Mouse (Mus musculus): ENCODE data around the gene Plekhg4.
A peak's percentile ranks its signal among the peaks of the same experiment; 100 is the strongest.

Plekhg4 gene

DNA sequence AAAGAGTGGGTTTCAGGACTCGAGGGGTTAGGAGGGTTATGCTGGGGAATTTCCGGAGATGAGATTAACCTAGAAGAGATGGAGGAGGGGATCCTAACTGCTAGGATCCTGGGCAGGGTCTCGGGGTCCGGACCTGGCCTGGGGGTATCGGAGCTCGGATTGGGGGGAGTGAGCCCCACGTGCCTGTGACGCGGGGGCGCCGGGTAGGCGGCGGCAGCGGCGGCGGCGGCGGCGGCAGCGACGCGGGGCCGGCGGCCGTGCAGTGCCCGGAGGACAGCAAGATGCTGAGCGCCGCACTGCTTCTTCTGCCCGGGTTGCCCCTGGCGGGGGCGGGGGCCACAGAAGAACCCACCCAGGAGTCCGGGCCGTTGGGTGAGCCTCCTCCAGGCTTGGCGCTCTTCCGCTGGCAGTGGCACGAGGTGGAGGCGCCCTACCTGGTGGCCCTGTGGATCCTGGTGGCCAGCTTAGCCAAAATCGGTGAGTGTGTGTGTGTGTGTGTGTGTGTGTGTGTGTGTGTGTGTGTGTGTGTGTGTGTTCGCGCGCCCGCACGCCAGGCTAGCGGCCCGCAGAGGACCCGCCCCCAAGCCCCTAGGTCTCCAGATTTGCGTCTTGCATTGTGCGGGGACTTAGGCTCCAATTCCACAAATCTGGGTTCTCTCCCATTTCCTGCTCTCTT is 23.8 kb upstream of the Plekhg4 start:
- peak; percentile 95 for DNase-seq

DNA sequence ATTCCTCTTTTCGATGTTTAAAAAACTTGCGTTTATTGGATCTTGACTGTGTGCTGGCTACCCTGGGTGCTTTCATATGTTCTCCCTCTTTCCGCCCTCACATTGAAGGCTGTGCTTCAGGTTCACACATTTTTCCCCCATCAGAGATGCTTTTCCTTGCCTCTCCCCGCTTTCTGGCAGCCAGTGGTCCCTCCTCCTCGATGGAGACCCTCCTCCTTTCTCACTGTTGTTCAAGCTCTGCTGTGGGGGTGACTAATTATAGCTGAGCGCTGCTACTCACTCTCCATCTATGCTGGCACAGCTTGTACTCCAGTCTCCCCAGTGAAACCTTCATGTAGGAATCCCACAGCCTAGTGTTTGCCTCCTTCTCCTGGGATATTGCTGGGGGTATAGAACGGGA is 22.9 kb upstream of the Plekhg4 start:
- no peak for DNase-seq

DNA sequence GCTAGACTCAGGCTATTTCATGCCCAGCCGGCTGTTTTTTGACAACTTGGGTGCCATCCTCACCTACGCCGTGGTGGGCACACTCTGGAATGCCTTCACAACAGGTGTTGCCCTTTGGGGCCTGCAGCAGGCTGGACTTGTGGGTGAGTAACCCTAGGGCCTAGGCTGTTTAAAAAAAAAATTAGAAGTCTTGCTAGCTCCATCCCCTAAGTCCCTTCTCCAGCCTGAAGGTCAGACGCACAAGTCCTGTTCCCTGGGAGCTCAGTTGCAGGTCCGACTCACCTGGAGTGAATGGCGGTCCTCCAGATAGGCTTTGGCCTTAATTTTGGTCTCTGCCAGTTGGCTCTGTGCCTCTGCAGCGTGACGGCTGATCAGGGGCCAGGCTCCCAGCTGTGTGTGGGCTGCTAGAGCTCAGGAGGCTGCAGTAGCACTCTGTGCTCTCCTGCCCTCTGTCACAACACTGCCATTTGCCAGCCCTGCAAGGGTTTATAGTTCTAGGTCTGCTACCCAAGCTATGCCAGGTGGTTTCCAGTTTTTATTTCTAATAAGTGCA is 19.4 kb upstream of the Plekhg4 start:
- DNase-seq: peak; percentile 91

DNA sequence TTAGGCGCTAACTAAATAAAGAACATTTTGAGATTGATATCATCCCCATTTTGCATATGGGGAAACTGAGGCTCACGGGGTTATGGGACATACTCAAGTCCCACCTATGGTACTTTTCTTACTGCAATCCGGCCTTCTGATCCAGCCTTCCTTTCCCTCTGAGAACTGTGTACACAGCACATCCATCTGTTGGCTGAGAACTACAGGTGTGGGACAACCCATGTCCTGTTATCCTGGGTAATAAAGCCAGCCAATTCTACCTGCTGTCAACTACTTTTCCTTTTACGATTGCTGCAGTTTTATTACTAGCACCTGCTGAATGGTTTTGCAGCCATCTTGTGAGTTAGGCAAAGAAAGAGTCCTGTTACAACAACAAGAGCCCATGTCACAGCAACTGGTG is 18.5 kb upstream of the Plekhg4 start:
- no peak for DNase-seq

DNA sequence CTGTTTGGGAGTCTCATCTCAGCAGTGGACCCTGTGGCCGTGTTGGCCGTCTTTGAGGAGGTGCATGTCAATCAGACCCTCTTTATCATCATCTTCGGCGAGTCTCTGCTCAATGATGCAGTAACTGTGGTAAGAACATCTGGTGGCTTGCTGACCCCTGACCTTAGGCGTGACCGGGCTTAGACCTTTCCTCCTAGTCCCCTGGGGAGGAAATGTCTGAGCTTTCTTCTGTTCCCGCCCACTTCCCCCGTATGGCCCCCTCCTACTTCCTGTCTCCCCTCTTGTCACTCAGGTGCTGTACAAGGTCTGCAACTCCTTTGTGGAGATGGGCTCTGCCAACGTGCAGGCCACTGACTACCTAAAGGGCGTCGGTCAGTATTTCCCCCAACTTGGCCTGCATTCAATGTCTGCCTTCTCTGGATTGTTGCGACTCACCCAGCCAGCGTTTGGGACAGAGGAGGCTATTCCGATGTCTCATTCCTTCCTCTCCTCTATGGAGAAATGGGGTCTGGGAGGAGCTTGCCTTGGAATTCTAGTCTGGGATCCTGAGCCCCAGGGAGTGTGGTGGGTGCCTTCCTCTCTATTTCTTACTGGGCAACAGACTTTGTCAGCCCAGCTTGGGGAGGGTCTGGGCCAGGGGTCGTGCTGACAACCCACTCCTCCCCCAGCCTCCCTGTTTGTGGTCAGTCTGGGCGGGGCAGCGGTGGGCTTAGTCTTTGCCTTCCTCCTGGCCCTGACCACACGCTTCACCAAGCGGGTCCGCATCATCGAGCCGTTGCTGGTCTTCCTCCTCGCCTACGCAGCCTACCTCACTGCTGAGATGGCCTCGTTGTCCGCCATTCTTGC is 17.7 kb upstream of the Plekhg4 start:
- DNase-seq: peak; percentile 98

DNA sequence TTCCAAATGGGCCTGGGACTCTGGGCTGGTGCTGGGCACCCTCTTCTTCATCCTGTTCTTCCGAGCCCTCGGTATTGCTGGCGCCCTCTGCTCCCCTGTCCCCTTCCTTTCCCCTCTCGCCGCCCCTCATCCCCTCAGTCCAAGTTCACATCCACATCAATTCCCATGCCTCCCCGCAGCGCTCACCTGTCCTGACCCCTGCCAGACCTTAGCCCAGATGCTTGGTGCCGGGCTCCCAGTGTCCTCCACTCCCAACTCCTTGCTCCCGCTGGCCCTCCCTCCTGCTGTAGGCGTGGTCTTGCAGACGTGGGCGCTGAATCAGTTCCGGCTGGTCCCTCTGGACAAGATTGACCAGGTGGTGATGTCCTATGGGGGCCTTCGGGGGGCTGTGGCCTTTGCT is 16.4 kb upstream of the Plekhg4 start:
- peak; percentile 90 for DNase-seq

DNA sequence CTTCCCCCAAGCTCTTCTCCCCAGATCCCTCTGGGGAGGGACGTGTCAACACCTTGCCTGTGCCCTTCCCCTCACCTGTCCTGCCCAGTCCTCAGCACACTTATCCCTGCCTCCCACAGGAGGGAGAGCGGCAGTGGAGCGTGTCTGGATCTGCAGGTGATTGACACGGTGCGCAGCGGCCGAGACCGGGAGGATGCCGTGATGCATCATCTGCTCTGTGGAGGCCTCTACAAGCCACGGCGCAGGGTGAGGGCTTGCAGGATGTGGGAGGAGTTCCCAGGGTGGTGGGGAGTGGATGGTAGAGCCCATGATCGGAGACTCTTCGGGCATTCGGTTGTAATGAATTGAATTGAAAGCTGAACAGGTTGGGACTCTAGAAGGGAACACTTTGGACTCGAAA is 13.9 kb upstream of the Plekhg4 start:
- DNase-seq: no peak

DNA sequence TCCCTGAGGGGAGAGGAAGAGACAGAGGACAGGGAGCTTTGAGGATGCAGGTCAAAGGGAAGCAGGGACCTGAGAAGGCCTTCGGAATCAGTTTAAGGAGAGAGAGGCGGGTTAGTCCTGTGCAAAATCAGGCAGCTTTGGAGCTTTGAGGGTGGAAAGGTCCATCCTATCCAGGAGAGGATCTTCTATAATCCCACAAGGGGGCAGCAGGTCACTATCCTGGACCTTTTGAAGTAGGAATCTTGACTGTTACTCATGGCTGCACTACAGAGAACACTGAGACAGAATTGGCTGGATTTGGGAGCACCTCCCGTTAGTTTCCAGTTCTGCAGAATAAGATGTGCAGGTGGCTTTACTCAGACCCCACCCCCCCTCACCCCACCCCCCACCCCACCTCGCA is 13.4 kb upstream of the Plekhg4 start:
- DNase-seq: no peak

DNA sequence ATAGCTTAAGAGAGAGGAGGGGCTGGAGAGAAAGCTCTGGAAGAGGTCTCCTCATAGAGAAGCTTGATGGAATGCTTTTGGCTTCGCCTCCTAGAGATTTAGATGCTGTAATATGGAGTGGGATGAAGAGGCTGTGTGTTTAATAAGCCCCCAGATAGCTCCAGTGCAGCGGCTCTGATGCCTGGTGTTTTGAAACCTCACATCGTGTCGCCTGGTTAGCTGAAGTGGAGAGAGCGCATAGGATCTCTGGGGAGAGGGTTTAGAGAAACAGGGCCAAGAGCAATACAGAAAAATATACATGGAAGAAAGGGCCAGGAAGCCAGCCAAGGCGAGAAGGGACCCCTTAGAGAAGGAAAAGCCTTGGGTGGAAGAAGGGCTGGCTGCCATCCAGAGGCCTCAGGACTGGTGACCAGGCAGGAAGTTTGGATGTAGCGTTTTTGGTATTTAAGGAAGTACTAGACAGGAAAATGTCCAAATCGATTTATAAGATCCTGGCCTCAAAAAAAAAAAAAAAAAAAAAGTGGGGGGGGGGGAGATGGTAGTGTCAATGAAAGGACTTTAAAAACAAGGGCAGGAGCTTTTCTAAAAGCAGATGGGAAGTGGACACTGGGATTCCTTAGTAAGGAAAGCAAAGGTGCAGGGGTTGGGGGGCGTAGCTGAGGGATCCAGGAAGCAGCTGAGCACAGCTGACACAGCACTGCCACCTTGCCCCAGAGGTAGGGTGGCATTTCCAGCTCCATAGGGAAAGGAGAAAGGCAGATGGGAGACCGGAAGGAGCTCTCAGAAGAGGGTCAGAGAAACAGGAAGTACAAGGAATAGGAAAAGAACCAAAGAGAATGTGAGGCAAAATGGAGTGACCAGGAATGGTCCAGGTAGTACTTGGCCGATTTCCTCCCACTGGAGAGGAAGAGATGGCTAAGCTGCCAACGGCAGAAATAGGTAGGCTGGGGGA is 11.0 kb upstream of the Plekhg4 start:
- DNase-seq: peak; percentile 97

DNA sequence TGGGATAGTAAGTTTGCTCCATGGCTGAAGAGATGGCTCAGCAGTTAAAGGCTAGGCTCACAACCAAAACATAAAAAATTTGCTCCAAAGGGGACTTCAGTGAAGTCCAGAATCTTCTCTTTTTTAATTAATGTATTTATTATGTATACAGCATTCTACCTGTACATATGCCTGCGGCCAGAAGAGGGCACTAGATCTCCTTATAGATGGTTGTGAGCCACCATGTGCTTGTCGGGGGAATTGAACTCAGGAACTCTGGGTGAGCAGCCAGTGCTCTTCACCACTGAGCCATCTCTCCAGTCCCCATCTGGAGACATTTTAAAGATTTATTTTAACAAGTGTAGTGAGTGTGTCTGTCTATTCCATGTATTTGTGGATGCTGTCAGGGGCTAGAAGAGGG is 6.0 kb upstream of the Plekhg4 start:
- no peak for DNase-seq

DNA sequence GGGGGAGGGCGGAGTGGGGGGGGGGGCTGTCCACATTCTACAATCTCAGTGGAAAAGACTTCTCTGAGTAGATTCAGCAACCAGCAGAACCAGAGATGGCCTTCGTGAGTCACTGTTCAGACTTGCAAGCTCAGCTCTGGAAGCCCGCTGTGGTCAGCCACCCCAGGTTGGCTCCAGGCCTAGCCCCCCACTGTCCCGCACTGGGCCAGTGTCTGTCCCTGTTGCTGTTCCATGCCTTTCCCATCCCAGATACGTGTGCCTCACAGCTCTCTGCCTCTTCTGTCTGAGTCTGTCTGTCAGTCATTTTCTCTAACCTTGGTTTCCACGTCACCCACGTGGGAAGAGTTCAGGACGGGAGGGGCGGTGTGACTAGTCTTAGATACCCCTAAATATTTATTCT is 601 bp upstream of the Plekhg4 start:
- peak; percentile 80 for DNase-seq

DNA sequence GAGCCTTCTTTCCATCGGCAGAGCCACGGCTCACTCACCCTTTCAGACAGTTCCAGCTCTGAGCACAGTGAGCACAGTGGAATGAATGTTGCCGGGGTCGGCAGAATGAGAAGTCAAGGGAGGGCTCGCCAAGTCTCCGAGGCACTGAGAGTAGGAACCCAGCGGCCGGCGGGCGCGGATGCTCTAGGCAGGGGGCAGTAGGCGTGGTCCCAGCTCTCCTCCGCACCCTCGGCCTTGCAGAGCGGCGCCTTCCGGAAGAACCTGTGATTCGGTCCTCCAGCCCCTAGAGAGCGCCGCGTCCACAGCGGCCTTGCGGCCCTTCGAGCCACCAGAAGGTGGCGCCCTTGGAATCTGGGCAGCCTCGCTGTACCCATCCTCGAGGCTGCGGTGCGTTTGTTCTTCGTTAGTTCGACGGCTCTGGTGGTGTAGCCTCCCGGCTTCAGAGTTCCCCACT is 1.5 kb downstream of the Plekhg4 start:
- DNase-seq: peak; percentile 89

DNA sequence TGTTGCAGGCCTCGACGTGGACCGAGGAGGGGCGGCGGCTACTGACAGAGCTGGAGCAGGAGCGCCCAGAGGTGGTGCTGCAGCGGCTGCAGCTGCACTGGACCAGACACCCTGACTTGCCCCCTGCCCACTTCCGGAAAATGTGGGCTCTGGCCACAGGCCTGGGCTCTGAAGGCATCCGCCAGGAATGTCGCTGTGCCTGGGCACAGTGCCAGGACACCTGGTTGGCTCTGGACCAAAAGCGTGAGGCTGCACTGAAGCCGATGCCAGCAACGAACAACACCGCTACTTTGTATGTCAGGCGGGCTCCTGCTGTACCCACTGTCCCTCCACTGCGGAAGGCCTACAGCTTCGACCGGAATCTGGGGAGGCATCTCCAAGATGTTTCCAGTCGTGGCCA is 5.6 kb downstream of the Plekhg4 start:
- DNase-seq: peak; percentile 91

DNA sequence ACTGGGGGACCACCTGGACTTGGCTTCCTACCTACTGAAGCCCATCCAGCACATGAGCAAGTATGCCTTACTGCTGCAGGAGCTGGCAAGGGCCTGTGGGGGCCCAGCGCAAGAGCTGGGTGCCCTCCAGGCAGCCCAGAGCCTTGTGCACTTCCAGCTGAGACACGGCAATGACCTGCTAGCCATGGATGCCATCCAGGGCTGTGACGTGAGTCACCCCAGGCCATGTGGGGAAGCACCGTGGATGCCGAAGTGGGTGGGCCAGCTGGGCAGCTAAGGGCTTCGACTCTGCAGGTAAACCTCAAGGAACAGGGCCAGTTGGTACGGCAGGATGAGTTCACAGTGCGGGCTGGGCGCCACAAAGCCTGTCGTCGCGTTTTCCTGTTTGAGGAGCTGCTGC is 7.2 kb downstream of the Plekhg4 start:
- no peak for DNase-seq

DNA sequence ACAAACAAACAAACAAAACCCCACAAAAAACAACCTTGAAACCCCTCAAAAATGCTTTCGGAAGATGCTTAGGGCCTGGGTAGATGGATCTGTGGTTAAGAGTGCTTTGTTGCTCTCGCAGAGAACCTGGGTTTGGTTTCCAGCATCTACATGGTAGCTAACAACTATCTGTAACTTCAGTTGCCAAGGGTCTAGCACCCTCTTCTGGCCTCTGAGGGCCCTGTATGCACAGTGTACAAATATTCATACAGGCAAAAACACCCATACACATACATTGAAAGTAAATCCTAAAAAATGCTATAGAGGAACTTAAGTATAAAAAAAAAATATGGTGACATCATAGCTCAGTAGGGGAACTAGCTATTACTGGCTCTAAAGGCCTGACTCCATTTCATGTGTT is 11.0 kb downstream of the Plekhg4 start:
- no peak for DNase-seq

DNA sequence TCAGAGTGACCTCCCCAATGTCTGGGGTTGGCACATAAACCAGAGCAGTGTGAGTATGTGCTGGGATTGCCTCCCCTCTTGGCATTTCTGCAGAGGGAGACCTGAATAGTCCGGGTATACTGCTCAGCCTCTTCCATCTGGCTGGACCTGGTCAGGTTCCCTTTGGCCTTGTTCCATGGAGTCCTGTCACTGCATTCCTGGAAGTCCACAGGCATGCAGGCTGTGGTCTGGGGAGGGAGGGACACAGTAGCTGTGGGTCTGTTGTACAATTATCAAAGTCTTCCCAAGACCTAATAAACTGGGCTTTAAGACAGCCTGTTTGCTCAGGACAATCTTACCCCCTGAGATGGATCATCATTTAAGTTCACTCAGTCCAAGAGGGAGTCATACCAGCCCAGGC is 14.1 kb downstream of the Plekhg4 start:
- no peak for DNase-seq

DNA sequence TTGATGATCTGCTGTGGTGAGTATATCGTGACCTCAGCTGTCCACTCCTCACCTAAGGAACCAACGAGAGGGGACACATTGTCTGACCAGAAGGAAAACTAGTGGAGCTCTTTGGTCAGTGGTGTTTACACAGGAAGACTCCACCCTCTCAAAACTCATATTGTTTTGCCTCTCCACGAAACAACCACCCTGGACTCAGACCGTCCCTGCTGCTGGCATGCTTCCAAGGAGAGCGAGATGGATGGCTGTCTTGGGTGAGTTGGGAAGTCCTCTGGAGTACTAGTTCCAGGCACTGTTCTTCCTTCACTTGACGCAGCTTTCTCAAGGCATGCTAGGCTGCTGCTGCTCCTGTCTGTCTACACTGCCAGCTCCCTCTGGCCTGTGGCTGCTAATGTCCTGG is 16.0 kb downstream of the Plekhg4 start:
- DNase-seq: peak; percentile 97

DNA sequence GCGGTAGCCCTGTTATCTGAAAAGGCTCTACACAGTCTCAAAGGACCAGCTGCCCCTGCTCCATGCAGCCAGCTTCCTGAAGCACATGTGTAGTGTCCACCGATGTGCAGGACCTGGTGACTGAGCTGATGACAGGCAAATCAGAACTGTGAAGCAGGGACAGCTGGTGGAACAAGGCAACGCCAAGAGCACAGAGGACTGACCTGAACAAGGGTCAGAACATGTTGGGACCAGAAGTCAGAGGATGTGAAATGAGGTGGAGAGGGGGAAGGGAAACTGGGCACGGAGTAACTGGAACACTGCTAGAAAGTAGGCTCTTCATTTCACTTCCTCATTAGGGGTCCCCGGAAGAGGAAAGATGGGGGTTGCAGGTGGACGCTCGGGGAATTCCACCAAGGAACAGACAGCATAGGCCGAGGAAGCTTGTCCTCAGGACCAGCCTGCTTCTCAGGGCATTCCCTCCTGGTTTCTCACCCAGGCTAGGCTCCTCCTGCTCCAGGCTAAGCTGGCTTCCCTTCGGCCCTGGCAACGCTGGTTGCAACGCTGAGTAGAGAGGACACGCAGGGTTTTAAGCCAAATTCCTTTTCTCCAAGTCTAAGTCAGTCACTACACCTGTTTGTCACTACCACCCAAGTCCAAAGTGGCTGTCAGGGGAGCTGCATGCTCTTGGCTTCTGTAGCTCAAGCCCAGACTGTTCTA is 20.2 kb downstream of the Plekhg4 start:
- peak; percentile 96 for DNase-seq

DNA sequence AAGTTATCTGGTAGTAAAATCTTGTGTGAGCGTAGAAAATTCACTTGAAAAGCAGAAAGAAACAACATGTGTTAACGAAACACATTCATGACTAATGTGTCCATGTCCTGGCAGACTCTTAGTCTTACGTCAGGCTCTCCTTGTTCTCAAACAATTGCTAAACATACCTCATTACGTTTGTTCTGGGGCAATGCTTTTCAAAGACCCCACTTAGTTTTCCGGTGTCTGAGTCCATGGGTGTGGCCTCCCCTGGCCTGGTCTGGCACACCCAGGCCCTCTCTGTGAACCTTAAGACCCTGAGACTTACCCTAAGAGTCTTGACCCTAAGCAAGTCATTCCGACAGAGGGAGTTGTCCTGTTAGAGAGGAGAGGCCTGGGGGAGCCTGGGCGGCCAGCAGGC is 20.8 kb downstream of the Plekhg4 start:
- DNase-seq: peak; percentile 86

DNA sequence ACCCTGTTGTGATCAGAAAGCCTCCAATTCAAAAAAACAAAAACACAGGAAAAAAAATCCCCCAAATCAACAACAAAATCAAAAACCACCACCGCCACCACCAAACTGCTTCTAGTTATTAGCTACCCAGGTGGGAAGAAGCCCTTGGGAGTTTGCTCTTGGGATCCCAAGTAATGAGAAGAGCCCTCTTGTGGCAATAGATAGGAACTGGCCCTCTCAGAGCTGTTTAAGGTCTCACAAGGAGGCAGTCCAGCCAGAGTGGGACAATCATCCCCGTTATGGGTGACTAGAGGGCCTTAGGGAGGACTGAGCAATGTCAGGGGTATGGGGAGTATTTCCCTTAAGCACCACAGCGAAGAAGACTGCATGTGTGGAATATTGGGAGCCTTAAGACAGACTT is 24.7 kb downstream of the Plekhg4 start:
- peak; percentile 91 for DNase-seq

DNA sequence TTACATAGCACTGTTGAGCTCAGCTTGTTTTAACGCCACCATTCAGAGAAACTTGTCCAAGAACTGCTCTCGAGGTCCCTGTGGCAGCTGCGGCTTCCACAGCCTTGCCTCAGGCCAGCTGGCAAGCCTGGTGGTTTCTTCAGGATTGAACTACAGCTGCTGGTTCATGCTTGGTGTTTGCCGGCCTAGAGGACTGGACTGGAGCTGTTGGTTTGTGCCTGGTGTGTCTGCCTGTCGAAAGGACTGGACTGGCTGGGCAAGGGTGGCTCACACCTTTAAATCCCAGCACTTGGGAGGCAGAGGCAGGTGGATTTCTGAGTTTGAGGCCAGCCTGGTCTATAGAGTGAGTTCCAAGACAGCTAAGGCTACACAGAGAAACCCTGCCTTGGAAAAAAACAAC is 26.9 kb downstream of the Plekhg4 start:
- DNase-seq: peak; percentile 77

DNA sequence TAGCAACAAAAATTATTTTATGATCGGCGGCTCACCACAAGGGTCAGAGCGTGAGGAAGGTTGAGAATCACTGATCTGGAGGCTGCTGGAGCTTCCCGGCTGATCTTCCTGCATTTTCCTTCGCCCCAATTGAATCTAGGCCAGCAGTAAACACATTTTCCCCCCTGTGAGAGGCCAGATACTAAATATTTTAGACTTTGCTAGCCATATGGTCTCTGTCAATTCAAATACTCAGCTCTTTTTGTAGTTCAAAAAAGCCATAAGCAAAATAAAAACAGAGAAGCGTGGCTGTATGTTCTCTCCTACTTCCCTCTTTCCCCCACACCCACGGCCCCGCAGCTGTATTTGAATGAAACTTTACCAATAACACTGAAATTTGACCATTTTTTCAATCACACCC is 30.4 kb downstream of the Plekhg4 start:
- peak; percentile 31 for DNase-seq

Data from heart, adult 11 months (tissue).